Mouse (Mus musculus) embryonic fibroblast, embryonic 13.5 days (primary cell): ENCODE data around the gene Cd320. TPM values are rescaled to one million over a fixed set of nuclear protein-coding genes. Genes with fewer than 3 reads are reported as not detected.
A peak's percentile ranks its signal among the peaks of the same experiment; 100 is the strongest.
"Not testable (repeated sequence)": the region's sequence is repeated elsewhere in the genome, so short reads cannot be mapped to it uniquely, and the experiment has no call there.

Experiments used
- H3K27ac ChIP-seq: 2 replicates; pipeline ENCODE4 v1.5.1; 2012; ENCODE audit warnings: low read length, control low read depth, inconsistent platforms; ENCODE audit not compliant: insufficient read depth
- H3K4me1 ChIP-seq: 2 replicates; pipeline ENCODE4 v1.6.1; 2011; ENCODE audit warnings: low read length; ENCODE audit not compliant: control insufficient read depth, insufficient read depth
- H3K4me3 ChIP-seq: 2 replicates; pipeline ENCODE4 v1.5.1; 2011; ENCODE audit warnings: mild to moderate bottlenecking, control low read depth, low read length; ENCODE audit not compliant: insufficient read depth
- CTCF ChIP-seq: IDR thresholded peaks from 2 replicates; pipeline ENCODE4 v1.5.1; 2011; ENCODE audit warnings: mild to moderate bottlenecking, control low read depth, low read length, moderate library complexity, borderline replicate concordance; ENCODE audit not compliant: insufficient read depth
- POLR2A ChIP-seq: IDR thresholded peaks from 2 replicates; pipeline ENCODE4 v1.6.1; 2011; ENCODE audit warnings: low read depth, mild to moderate bottlenecking, control low read depth, low read length, moderate library complexity
- polyA plus RNA-seq: library from polyadenylated mRNA; stranded (reverse); fragments of >200 nt; gene quantifications from 2 replicates; pipeline ENCODE4 v1.2.4, GENCODE M21; 2011; ENCODE audit warnings: low read depth; ENCODE audit not compliant: missing spikeins, insufficient read length

Gene Cd320
- polyA plus RNA-seq, 1 experiment, result 15.8 TPM

DNA sequence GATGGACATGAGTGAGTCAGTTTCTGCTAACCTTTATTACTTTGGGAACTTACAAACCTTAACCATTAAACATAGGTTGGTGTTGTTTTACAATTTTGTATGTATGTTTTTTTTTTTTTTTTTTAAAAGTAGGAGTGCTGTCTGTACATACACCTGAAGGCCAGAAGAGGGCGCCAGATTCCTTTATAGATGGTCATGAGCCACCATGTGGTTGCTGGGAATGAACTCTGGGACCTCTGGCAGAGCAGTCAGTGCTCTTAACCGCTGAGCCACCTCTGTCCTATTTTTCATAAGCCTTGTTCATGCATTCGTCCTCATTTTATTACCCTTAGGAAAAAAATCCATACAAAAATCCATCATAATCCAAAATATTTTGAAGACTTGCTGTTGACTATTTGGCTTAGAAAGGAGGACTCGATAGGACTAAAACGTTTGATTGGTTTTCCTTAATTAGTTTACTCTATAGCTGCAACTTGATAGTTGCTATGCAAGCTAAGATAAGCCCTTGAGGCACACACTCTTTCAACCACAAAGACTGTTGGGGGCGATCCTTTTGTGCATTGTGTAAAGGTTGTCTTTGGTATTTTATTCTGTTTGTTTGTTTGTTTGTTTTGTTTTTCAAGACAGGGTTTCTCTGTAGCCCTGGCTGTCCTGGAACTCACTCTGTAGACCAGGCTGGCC lies 54.4 kb downstream of the Cd320 start:
- H3K4me3 ChIP-seq, result no peak overlapping the region
- H3K27ac ChIP-seq, result peak overlapping the region; percentile 45; the same call in 1 of the 2 replicates
- no peak for TF ChIP-seq POLR2A
- 0 out of 2 replicates have a peak, but pooled peaks have one; percentile 20 for TF ChIP-seq CTCF
- H3K4me1 ChIP-seq, result no peaks in the 10 kb centered on the region

DNA sequence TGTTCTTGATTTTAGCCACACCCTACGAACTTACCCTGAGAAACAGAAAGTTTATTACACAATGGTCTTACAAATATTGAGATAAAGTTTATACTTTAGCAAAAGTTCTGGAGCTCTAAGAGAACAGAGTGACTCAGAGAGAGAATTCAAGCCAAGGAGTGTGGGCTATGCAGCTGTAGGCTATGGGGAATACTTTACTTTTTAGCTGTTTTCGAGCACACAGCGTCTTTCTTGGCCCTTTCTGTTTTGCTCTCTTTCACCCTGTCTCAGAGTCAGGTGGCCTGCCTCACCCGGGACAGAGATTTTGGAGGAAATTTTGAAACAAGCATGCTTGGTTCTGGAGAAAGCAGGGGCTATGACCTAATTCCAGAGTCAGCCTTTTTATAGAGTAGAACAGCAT lies 55.3 kb downstream of the Cd320 start:
- H3K4me3 ChIP-seq, H3K4me1 ChIP-seq, H3K27ac ChIP-seq: not testable (repeated sequence)

Other genes starting within 250 kb of the Cd320 start
- 34.1 and 40.4 TPM in 2 replicates for gene Zfp414, start 214.0 kb upstream of the Cd320 start, polyA plus RNA-seq
- gene Pram1, start 205.0 kb upstream of the Cd320 start, polyA plus RNA-seq, result not detected in 2 replicates
- 367 and 434 TPM in 2 replicates for gene Hnrnpm, start 156.2 kb upstream of the Cd320 start, polyA plus RNA-seq
- gene March2, start 124.4 kb upstream of the Cd320 start, polyA plus RNA-seq, result 28.8 and 30.4 TPM in 2 replicates
- 78.2 and 87.3 TPM in 2 replicates for gene Rab11b, start 82.6 kb upstream of the Cd320 start, polyA plus RNA-seq
- gene Angptl4, start 61.3 kb upstream of the Cd320 start, polyA plus RNA-seq, result 9.1 and 11.7 TPM in 2 replicates
- 5.6 and 6.1 TPM in 2 replicates for gene Kank3, start 32.6 kb upstream of the Cd320 start, polyA plus RNA-seq
- gene Rps28, start 18.5 kb upstream of the Cd320 start, polyA plus RNA-seq, result 2,068 and 2,223 TPM in 2 replicates
- 212 and 232 TPM in 2 replicates for gene Ndufa7, start 18.5 kb upstream of the Cd320 start, polyA plus RNA-seq
- not detected in 2 replicates for gene Gm7029, start 30.7 kb downstream of the Cd320 start, polyA plus RNA-seq
- 41.9 and 63.1 TPM in 2 replicates for gene Kifc1, start 47.6 kb downstream of the Cd320 start, polyA plus RNA-seq
- not detected in 2 replicates for gene Platr17, start 62.0 kb downstream of the Cd320 start, polyA plus RNA-seq
- 23.3 and 26.6 TPM in 2 replicates for gene Daxx, start 66.3 kb downstream of the Cd320 start, polyA plus RNA-seq
- gene Tapbp, start 72.8 kb downstream of the Cd320 start, polyA plus RNA-seq, result 61.4 and 91.2 TPM in 2 replicates
- 20.3 and 22.2 TPM in 2 replicates for gene Zbtb22, start 72.8 kb downstream of the Cd320 start, polyA plus RNA-seq
- gene Rgl2, start 86.5 kb downstream of the Cd320 start, polyA plus RNA-seq, result 36.1 and 45.1 TPM in 2 replicates
- 80.7 and 87.8 TPM in 2 replicates for gene Pfdn6, start 97.3 kb downstream of the Cd320 start, polyA plus RNA-seq
- gene Wdr46, start 97.6 kb downstream of the Cd320 start, polyA plus RNA-seq, result 20.3 and 20.5 TPM in 2 replicates
- gene B3galt4, start 108.4 kb downstream of the Cd320 start, polyA plus RNA-seq, result 2.3 and 3.6 TPM in 2 replicates
- gene Vps52, start 112.7 kb downstream of the Cd320 start, polyA plus RNA-seq, result 34.0 and 35.7 TPM in 2 replicates
- 1,572 and 1,668 TPM in 2 replicates for gene Rps18, start 112.9 kb downstream of the Cd320 start, polyA plus RNA-seq
- 131 and 166 TPM in 2 replicates for gene H2-K1, start 157.3 kb downstream of the Cd320 start, polyA plus RNA-seq
- gene Ring1, start 181.6 kb downstream of the Cd320 start, polyA plus RNA-seq, result 12.2 and 13.8 TPM in 2 replicates
- gene H2-Ke6, start 185.0 kb downstream of the Cd320 start, polyA plus RNA-seq, result 16.7 and 16.9 TPM in 2 replicates
- gene Slc39a7, start 188.6 kb downstream of the Cd320 start, polyA plus RNA-seq, result 181 and 191 TPM in 2 replicates
- 24.8 and 26.1 TPM in 2 replicates for gene Rxrb, start 188.7 kb downstream of the Cd320 start, polyA plus RNA-seq
- gene Col11a2, start 196.3 kb downstream of the Cd320 start, polyA plus RNA-seq, result 0.37 and 0.45 TPM in 2 replicates
- gene H2-Oa, start 249.2 kb downstream of the Cd320 start, polyA plus RNA-seq, result not detected in 2 replicates